Mouse (Mus musculus) left cerebral cortex, adult 2 months (tissue): ENCODE measurements around the gene Smco2. TPM values are rescaled to one million over a fixed set of nuclear protein-coding genes. Genes with fewer than 3 reads are reported as not detected.
A peak's percentile ranks its signal among the peaks of the same experiment; 100 is the strongest.

Experiments used
- DNase-seq, 2 experiments: peaks; one replicate each; pipeline ENCODE4 v3.0.0; 2021 to 2022; ENCODE audit warnings: low spot score in 2 of 2, mixed read lengths in 1 of 2; ENCODE audit errors: extremely low spot score in 1 of 2
- H3K27ac ChIP-seq: fragments of 200-600 bp; 2 replicates; pipeline ENCODE4 v1.8.1; 2022
- H3K4me3 ChIP-seq: fragments of 200-600 bp; 2 replicates; pipeline ENCODE4 v1.8.1; 2022
- CTCF ChIP-seq: fragments of 200-600 bp; IDR thresholded peaks from 2 replicates; pipeline ENCODE4 v1.8.1; 2022; ENCODE audit warnings: antibody characterized with exemption, mild to moderate bottlenecking, moderate library complexity
- intact Hi-C: fragments of 180-260 bp; cut with DNase I; formaldehyde crosslinking; loops from one replicate; pipeline ENCODE4 v1.15.1; 2025
- total RNA-seq, 2 experiments: library from RNA; stranded (reverse); gene quantifications; 2 replicates each; pipeline ENCODE4 v1.2.3; 2021

The Smco2 gene
- total RNA-seq, 2 experiments from 2014 or later: not detected

- intact Hi-C loops: no loop called here
- no peak; the same call in 1 of the 2 replicates for TF ChIP-seq CTCF
- Histone ChIP-seq H3K27ac (no peak overlapping the region), H3K4me3 (no peak overlapping the region)
- no peak for DNase-seq
These were observed 15.8 kb downstream of the Smco2 start for GRCm38 (mm10) chr6:146865701-146866100.

- H3K27ac ChIP-seq: no peak overlapping the region
- no peak for DNase-seq
- no peak for TF ChIP-seq CTCF
- intact Hi-C loops: no loop called here
- no peak overlapping the region for H3K4me3 ChIP-seq
These were observed 22.1 kb downstream of the Smco2 start for GRCm38 (mm10) chr6:146871975-146872374.

DNA sequence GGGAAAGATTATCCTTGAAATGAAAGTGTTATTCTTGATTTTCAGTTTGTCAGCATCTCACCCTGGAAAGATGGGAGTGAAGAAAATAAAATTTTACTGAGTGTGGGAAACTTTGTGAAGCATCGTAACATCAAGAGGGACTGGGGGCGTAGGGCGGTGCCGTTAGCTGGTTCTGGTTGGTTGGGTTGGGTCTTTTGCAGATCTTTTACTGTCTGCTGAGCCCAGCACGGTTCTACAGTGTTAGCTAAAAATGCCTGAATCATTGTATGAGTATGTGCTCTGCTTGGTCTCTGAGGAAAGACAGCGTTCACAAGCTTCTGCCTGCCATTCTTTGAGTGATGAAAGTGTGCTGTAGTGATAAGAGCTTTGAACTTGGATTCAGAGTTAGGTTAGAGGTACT, 24.5 kb downstream of the Smco2 start:
- no peak overlapping the region for H3K27ac ChIP-seq
- H3K4me3 ChIP-seq: no peak overlapping the region
- DNase-seq: no peak
- TF ChIP-seq CTCF: no peak
- intact Hi-C loops: no loop called here

GRCm38 (mm10) chr6:146876820-146877219, 26.9 kb downstream of the Smco2 start:
- TF ChIP-seq CTCF: peak; percentile 34
- H3K4me3 ChIP-seq: no peak overlapping the region
- intact Hi-C loops: loop anchor here (1.0 to 2.0 kb wide), 3 partner anchors 78 to 108 kb away; no protein-coding TSS in a partner anchor
- no peak for DNase-seq
- peak overlapping the region; percentile 74 for H3K27ac ChIP-seq

DNA sequence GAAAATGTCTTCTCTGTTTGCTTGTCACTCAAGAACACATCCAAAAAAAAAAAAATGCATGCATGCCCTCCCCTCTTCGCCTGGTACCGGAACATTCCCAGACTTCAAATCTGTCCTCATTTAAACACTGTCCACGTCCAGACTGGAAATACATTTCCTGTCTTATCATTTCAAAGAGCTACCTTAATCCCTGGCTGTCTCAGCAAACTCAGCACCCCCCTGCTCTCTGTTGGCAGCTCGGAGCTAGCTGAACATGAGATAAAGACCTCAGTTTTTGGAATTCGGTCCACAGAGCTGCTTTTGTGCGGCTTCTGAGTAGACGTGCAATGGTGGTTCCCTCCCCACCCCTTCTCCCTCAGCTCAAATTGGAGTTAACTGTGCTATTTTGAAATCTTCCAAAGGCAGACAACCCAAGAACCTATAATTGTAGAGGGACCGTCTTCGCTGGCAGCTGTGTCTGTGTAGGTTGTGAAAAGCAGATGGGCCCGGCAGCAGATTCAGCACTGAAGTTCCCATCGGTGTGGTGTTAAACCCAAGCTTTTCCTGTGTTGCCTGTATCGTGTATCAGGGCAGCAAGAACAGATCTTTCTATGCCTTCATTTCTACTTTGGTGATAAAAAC, 27.6 kb downstream of the Smco2 start:
- TF ChIP-seq CTCF: no peak
- Histone ChIP-seq H3K4me3 (no peak overlapping the region), H3K27ac (peak overlapping the region; percentile 74)
- DNase-seq: peak; percentile 52 to 60
- intact Hi-C loops: loop anchor here (1.0 to 2.0 kb wide), 3 partner anchors 78 to 107 kb away; no protein-coding TSS in a partner anchor

- Histone ChIP-seq H3K27ac (peak overlapping the region; percentile 53; the same call in 1 of the 2 replicates), H3K4me3 (no peak overlapping the region)
- DNase-seq: no peak
- intact Hi-C loops: no loop called here
- no peak for TF ChIP-seq CTCF
These were observed 29.0 kb downstream of the Smco2 start for GRCm38 (mm10) chr6:146878926-146879325.

DNA sequence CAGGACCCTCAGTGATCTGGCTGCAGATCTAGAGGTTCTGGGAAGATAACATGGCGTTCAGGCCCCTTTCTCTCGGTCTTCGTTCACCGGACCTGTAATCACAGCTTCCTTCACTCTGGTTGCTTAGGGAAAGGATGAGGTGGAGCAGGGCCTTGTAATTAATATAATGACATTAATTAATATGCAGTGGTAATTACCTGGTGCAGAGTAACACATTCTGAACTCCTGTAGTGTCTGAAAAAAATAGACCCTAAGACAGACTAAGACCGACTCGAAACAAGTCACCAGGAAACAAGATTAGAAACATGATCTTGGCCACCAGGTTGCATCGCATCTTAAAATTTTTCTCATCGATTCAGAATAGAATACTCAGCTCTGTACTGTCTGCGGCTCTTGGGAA, 30.0 kb downstream of the Smco2 start:
- intact Hi-C loops: no loop called here

DNA sequence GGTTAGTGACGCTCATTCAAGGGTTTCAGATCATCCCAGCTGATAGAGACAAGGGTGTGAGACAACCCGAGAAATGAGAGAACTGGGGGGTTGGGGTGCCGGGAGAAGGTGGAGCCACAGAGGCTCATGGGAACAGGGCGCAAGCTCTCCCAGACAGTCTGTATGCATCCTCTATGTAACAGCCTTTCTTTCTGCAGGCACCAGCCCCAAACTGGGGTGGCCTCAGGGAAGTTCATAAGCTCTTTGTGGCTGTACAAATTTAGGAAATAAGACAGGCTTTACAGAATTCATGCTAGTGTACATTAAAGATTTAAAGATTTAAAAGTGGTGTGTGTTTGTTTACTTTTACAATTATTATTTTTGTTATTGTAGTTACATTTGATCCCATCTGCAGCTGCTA, 30.4 kb downstream of the Smco2 start:
- no peak overlapping the region for H3K4me3 ChIP-seq
- no peak overlapping the region for H3K27ac ChIP-seq
- DNase-seq: no peak
- intact Hi-C loops: no loop called here
- no peak for TF ChIP-seq CTCF

More for the DNA sequence above, 30.0 kb downstream of the Smco2 start:
- DNase-seq: no peak
- Histone ChIP-seq H3K27ac (no peak overlapping the region), H3K4me3 (no peak overlapping the region)
- no peak for TF ChIP-seq CTCF

GRCm38 (mm10) chr6:146881896-146882770, 32.2 kb downstream of the Smco2 start:
- intact Hi-C loops: no loop called here
- TF ChIP-seq CTCF: no peak
- H3K4me3 ChIP-seq: no peak overlapping the region
- no peak for DNase-seq
- no peak overlapping the region for H3K27ac ChIP-seq

GRCm38 (mm10) chr6:146883426-146883825, 33.5 kb downstream of the Smco2 start:
- no peak for DNase-seq
- Histone ChIP-seq H3K27ac (no peak overlapping the region), H3K4me3 (no peak overlapping the region)
- no peak for TF ChIP-seq CTCF
- intact Hi-C loops: no loop called here

DNA sequence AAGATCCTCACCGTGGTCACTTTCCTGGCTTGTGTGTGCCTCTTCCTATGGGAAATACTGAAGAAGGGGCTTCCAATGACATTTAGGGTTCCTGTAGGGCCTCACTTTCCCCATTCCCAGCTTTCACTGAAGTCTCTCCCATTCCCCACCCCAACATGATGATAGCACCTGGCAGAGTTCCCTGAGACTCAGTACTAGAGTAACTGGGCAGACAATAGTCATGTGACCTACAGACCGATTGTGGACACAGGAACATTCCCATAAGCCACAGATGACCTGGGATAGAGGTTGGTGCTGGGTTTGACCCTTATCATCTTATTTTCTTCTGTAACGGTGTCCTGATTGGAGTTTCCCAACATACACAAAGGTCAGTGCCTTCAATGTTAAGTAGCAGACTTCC, 34.3 kb downstream of the Smco2 start:
- no peak for TF ChIP-seq CTCF
- no peak overlapping the region for H3K27ac ChIP-seq
- H3K4me3 ChIP-seq: no peak overlapping the region
- intact Hi-C loops: no loop called here
- no peak for DNase-seq

GRCm38 (mm10) chr6:146884851-146885250, 34.9 kb downstream of the Smco2 start:
- TF ChIP-seq CTCF: no peak
- intact Hi-C loops: no loop called here
- Histone ChIP-seq H3K27ac (no peak overlapping the region), H3K4me3 (no peak overlapping the region)
- DNase-seq: no peak
